Mouse (Mus musculus) cortical plate, adult 2 months (tissue): ENCODE data around the gene Pou2f2.

Experiments
- CTCF ChIP-seq: fragments of 200-500 bp; IDR thresholded peaks from 2 replicates; pipeline ENCODE4 v1.5.1; 2011; ENCODE audit warnings: mild to moderate bottlenecking, control low read depth, low read length; ENCODE audit not compliant: insufficient read depth; ENCODE audit errors: extremely low read depth
- POLR2A ChIP-seq: fragments of 200-500 bp; IDR thresholded peaks from 2 replicates; pipeline ENCODE4 v1.6.1; 2011; ENCODE audit warnings: mild to moderate bottlenecking, low read length, control low read depth; ENCODE audit not compliant: insufficient read depth; ENCODE audit errors: extremely low read depth

- TF ChIP-seq CTCF, result no peak
- TF ChIP-seq POLR2A, result no peak
These were observed 27.5 kb downstream of the Pou2f2 start for GRCm38 (mm10) chr7:25151916-25152556.
